Mouse (Mus musculus): ENCODE data around the gene Elobl. TPM values are rescaled to one million over a fixed set of nuclear protein-coding genes. Genes with fewer than 3 reads are reported as not detected.

The Elobl gene
- not detected for total RNA-seq (2021)
- long read RNA-seq, experiment 1 = 0 reads
- long read RNA-seq, experiment 2 = 0 reads

GRCm38 (mm10) chr11:88966881-88967361 is at the start of gene Elobl:
Gene Elobl (minus strand): TSS chr11:88966931.
- Histone ChIP-seq H3K4me3 (no peak within 1 kb of the TSS), H3K27ac (no peak within 1 kb of the TSS)
- no peak for DNase-seq
- intact Hi-C loops (cut with DNase I) = no loop called here
- no peak for TF ChIP-seq CTCF (IDR thresholded peaks at IDR 0.05)

- TF ChIP-seq CTCF (IDR thresholded peaks at IDR 0.05) = no peak
- DNase-seq = no peak
- Histone ChIP-seq H3K27ac (no peak overlapping the region), H3K4me3 (no peak overlapping the region)
- intact Hi-C loops (cut with DNase I) = no loop called here
These were observed 45.5 kb upstream of the Elobl start for GRCm38 (mm10) chr11:89012241-89012640.

GRCm38 (mm10) chr11:89009496-89009895 is 42.8 kb upstream of the Elobl start:
- H3K27ac ChIP-seq = no peak overlapping the region
- DNase-seq = no peak
- no peak for TF ChIP-seq CTCF (IDR thresholded peaks at IDR 0.05)
- intact Hi-C loops (cut with DNase I) = no loop called here
- no peak overlapping the region for H3K4me3 ChIP-seq

- no peak for DNase-seq
- no peak overlapping the region for H3K27ac ChIP-seq
- intact Hi-C loops (cut with DNase I) = no loop called here
- TF ChIP-seq CTCF (IDR thresholded peaks at IDR 0.05) = no peak
- H3K4me3 ChIP-seq = no peak overlapping the region
These were observed 42.3 kb upstream of the Elobl start for GRCm38 (mm10) chr11:89009066-89009465.

GRCm38 (mm10) chr11:89007582-89007981 is 40.9 kb upstream of the Elobl start:
- no peak overlapping the region for H3K27ac ChIP-seq
- DNase-seq = no peak
- TF ChIP-seq CTCF (IDR thresholded peaks at IDR 0.05) = no peak
- intact Hi-C loops (cut with DNase I) = no loop called here
- no peak overlapping the region for H3K4me3 ChIP-seq

- TF ChIP-seq CTCF (IDR thresholded peaks at IDR 0.05) = no peak
- no peak for DNase-seq
- Histone ChIP-seq H3K4me3 (no peak overlapping the region), H3K27ac (no peak overlapping the region)
- intact Hi-C loops (cut with DNase I) = no loop called here
These were observed 39.7 kb upstream of the Elobl start for GRCm38 (mm10) chr11:89006404-89006803.

GRCm38 (mm10) chr11:89005473-89005872 is 38.7 kb upstream of the Elobl start:
- TF ChIP-seq CTCF (IDR thresholded peaks at IDR 0.05) = no peak
- intact Hi-C loops (cut with DNase I) = no loop called here

GRCm38 (mm10) chr11:89003726-89004125 is 37.0 kb upstream of the Elobl start:
- intact Hi-C loops (cut with DNase I) = no loop called here
- no peak for TF ChIP-seq CTCF (IDR thresholded peaks at IDR 0.05)
- peak; percentile 37 for DNase-seq
- peak overlapping the region; percentile 73 for H3K4me3 ChIP-seq
- H3K27ac ChIP-seq = peak overlapping the region; percentile 73

More at GRCm38 (mm10) chr11:89005473-89005872, 38.7 kb upstream of the Elobl start:
- no peak overlapping the region for H3K4me3 ChIP-seq
- no peak for DNase-seq
- H3K27ac ChIP-seq = no peak overlapping the region

GRCm38 (mm10) chr11:89003078-89003477 is 36.3 kb upstream of the Elobl start:
- Histone ChIP-seq H3K4me3 (peak overlapping the region; percentile 73), H3K27ac (peak overlapping the region; percentile 73)
- no peak for TF ChIP-seq CTCF (IDR thresholded peaks at IDR 0.05)
- intact Hi-C loops (cut with DNase I) = no loop called here
- no peak for DNase-seq

GRCm38 (mm10) chr11:89002621-89003020 is 35.9 kb upstream of the Elobl start:
- DNase-seq = peak; percentile 43
- no peak for TF ChIP-seq CTCF (IDR thresholded peaks at IDR 0.05)
- peak overlapping the region; percentile 73 for H3K4me3 ChIP-seq
- intact Hi-C loops (cut with DNase I) = no loop called here
- H3K27ac ChIP-seq = peak overlapping the region; percentile 73

- intact Hi-C loops (cut with DNase I) = no loop called here
- TF ChIP-seq CTCF (IDR thresholded peaks at IDR 0.05) = no peak
- peak overlapping the region; percentile 73 for H3K4me3 ChIP-seq
- no peak for DNase-seq
- H3K27ac ChIP-seq = peak overlapping the region; percentile 73
These were observed 35.3 kb upstream of the Elobl start for GRCm38 (mm10) chr11:89002068-89002467.

- no peak for DNase-seq
- Histone ChIP-seq H3K27ac (peak overlapping the region; percentile 88), H3K4me3 (peak overlapping the region; percentile 73)
- no peak for TF ChIP-seq CTCF (IDR thresholded peaks at IDR 0.05)
- intact Hi-C loops (cut with DNase I) = no loop called here
These were observed 34.8 kb upstream of the Elobl start for GRCm38 (mm10) chr11:89001569-89001968.

GRCm38 (mm10) chr11:89000527-89000819 is 33.7 kb upstream of the Elobl start:
- Histone ChIP-seq H3K4me3 (peak overlapping the region; percentile 73), H3K27ac (peak overlapping the region; percentile 88)
- no peak for DNase-seq
- intact Hi-C loops (cut with DNase I) = no loop called here
- no peak for TF ChIP-seq CTCF (IDR thresholded peaks at IDR 0.05)

- H3K4me3 ChIP-seq = peak overlapping the region; percentile 73
- TF ChIP-seq CTCF (IDR thresholded peaks at IDR 0.05) = no peak
These were observed 33.2 kb upstream of the Elobl start for GRCm38 (mm10) chr11:88999723-89000526.

More at GRCm38 (mm10) chr11:88999723-89000526, 33.2 kb upstream of the Elobl start:
- H3K27ac ChIP-seq = peak overlapping the region; percentile 88
- intact Hi-C loops (cut with DNase I) = no loop called here
- no peak for DNase-seq

All from gastrocnemius, adult 2 months (tissue).